Mouse (Mus musculus) embryonic facial prominence, embryonic 10.5 days (tissue): ENCODE measurements around the gene Tnpo3. TPM values are rescaled to one million over a fixed set of nuclear protein-coding genes. Genes with fewer than 3 reads are reported as not detected.
A peak's percentile ranks its signal among the peaks of the same experiment; 100 is the strongest.

ENCODE experiments used
- DNase-seq: peaks from one replicate; pipeline ENCODE4 v3.0.0-alpha.2; 2017; ENCODE audit warnings: low spot score
- H3K27ac ChIP-seq: fragments of 300-500 bp; sonication (generic); replicated peaks from 2 replicates; pipeline ENCODE4 v1.5.1; 2016; ENCODE audit warnings: mild to moderate bottlenecking
- H3K27me3 ChIP-seq: fragments of 300-500 bp; sonication (generic); replicated peaks from 2 replicates; pipeline ENCODE4 v1.6.1; 2016; ENCODE audit warnings: low read depth, mild to moderate bottlenecking; ENCODE audit not compliant: poor library complexity, severe bottlenecking
- H3K36me3 ChIP-seq: fragments of 300-500 bp; sonication (generic); replicated peaks from 2 replicates; pipeline ENCODE4 v1.6.1; 2016; ENCODE audit warnings: mild to moderate bottlenecking, moderate library complexity
- H3K4me1 ChIP-seq: fragments of 300-500 bp; sonication (generic); 2 replicates; pipeline ENCODE4 v1.6.1; 2016
- H3K4me3 ChIP-seq: fragments of 300-500 bp; sonication (generic); 2 replicates; pipeline ENCODE4 v1.5.1; 2016; ENCODE audit warnings: mild to moderate bottlenecking, moderate library complexity
- H3K9me3 ChIP-seq: fragments of 300-500 bp; sonication (generic); 2 replicates; pipeline ENCODE4 v1.6.1; 2016; ENCODE audit warnings: mild to moderate bottlenecking
- WGBS: fragments of 180-500 bp; shearing (Covaris S2); methylation state at CpG from one replicate; pipeline ENCODE4 v1.1.7; 2016; 5-methylcytosine and 5-hydroxymethylcytosine counted together
- polyA plus RNA-seq: library from polyadenylated mRNA; unstranded; fragments of >200 nt; fragmentation: Nextera tagmentation; extraction: Ambion mirVana; gene quantifications from 2 replicates; pipeline ENCODE4 v1.2.1, GENCODE M21; 2016

The Tnpo3 gene
- polyA plus RNA-seq, 1 experiment from 2014 or later, result 125 TPM

DNA sequence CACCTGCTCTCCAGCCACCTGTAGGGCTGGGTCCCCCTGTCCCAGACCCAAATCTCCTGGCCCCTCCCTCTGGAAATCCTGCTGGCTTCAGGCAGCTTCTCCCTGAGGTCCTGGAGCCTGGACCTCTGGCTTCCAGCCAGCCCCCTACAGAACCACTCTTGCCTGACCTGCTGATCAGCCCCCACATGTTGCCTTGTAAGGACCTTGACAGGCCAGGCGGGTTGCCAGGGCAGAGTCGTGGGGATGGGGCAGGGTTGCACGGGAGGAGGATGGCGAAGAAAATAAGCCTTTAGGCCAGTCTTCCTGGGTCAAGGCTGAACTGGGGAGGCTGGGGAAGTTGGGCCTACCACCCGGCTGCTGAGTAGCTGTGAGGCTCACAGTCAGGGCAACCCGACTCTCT is 74.4 kb downstream of the Tnpo3 start:
- H3K4me3 ChIP-seq, result no peak overlapping the region
- H3K9me3 ChIP-seq, result no peaks in the 10 kb centered on the region
- peaks cover 32% of the 10 kb centered on the region for H3K36me3 ChIP-seq
- 72% methylated on average over 6 of the region's 6 CpGs for WGBS
- H3K27ac ChIP-seq, result no peak overlapping the region
- no peak for DNase-seq
- H3K27me3 ChIP-seq, result peaks cover 13% of the 10 kb centered on the region
- no peaks in the 10 kb centered on the region for H3K4me1 ChIP-seq

DNA sequence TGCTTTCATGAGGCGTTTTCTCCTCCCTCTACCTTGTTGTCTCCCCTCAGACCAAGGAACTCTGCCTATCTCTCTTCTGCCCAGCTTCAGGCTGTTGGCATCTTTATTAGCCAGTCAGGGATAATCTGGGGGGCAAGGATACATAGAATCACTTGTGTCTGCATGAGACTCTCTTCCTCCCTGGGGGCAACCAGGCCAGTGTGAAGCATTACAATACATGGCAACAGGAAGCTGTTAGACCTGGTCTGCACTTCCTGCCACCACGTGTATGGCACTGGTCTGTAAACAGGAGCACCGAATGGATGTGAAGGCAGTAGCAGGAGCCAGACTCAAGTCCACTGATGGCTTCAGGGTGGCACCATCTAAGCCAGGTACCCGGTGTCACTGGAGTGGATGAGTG is 79.6 kb downstream of the Tnpo3 start:
- no peak overlapping the region for H3K27ac ChIP-seq
- no peaks in the 10 kb centered on the region for H3K36me3 ChIP-seq
- H3K4me3 ChIP-seq, result no peak overlapping the region
- peaks cover 37% of the 10 kb centered on the region for H3K4me1 ChIP-seq
- H3K27me3 ChIP-seq, result peaks cover 66% of the 10 kb centered on the region
- no peaks in the 10 kb centered on the region for H3K9me3 ChIP-seq
- 56% methylated on average over 4 of the region's 4 CpGs for WGBS
- DNase-seq, result no peak

DNA sequence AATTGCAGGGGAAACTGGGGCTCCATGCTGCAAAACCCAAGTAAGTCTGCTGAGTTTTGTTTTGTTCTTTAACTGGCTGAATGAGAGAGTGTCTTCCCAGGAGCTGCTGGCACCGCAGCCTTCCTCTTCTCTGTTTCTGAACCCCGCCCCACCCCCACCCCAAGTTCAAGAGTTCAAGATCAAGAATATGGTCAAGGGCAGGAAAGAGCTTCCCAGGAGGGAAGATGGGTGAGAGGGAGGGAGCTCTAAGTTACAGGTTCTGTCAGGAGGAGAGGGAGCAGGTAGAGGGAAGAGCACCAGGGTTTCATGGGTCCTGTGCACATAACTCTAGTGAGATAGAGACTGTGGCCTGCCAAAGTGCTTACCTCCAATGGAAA is 80.3 kb downstream of the Tnpo3 start:
- Histone ChIP-seq H3K9me3 (no peaks in the 10 kb centered on the region), H3K27me3 (peaks cover 71% of the 10 kb centered on the region), H3K27ac (no peak overlapping the region), H3K4me1 (peaks cover 37% of the 10 kb centered on the region), H3K36me3 (no peaks in the 10 kb centered on the region), H3K4me3 (no peak overlapping the region; the same call in 1 of the 2 replicates)
- WGBS, result 49% methylated on average over 2 of the region's 2 CpGs
- no peak for DNase-seq

DNA sequence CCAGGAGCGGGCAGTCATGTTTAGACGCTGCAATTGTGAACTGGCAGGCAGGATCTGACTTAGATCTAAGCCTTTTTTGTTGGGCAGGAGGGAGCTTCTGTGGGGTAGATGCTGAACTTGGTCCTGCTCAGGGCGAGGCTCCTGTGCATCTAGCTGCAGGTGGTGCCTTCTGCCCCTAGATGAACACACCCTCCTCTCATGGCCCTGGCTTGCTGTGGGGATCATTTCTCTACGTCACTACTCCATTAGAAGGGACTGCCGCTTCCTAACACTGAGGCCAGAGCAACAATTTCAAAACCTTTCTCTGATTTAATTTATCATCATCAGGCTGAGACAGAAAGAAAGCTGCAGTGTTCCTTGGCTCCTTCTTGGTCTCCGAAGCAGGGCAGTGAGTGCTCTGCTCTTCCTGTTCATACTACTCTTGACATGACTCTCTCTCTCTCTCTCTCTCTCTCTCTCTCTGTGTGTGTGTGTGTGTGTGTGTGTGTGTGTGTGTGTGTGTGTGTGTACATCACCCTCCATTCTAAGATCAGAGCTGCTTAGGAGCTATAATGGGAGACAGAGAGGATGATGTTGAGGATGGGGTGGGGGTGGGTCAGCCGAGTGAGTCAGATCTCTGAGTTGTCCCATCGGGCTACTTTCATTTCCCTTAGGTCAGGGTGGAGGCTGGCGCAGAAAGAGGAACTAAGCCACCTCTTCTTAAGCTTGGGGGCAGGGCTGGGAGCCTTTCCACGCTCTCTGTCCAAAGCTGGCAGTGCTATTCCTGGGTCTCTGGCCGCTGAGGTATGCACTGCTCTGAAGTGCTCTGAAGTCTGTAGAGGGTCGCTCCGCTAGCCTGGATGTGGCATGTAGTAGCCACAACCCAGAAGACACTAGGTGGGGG is 80.9 kb downstream of the Tnpo3 start:
- DNase-seq, result no peak
- 29% methylated on average over 13 of the region's 13 CpGs for WGBS
- Histone ChIP-seq H3K4me1 (peaks cover 37% of the 10 kb centered on the region), H3K9me3 (no peaks in the 10 kb centered on the region), H3K27ac (no peak overlapping the region), H3K27me3 (peaks cover 78% of the 10 kb centered on the region), H3K4me3 (peak overlapping the region; percentile 70), H3K36me3 (no peaks in the 10 kb centered on the region)

DNA sequence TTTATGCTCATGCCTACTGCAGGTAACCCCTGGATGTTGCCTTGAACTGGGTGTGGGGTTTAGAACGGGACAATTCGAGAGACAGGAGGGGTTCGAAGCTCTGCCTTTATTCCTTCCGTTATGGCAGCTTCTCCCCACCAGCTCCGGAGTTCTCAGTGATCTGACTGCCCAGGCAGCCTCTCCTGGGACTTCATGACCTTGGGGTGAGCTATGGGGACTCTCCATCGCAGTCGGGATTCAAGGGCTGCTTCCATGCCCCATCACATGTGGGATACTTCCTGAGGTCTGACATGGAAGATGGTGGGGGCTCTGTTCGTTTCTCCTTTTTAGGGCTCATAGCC is 81.6 kb downstream of the Tnpo3 start:
- WGBS, result 13% methylated on average over 8 of the region's 8 CpGs
- Histone ChIP-seq H3K27me3 (peaks cover 83% of the 10 kb centered on the region), H3K4me3 (peak overlapping the region; percentile 70)

DNA sequence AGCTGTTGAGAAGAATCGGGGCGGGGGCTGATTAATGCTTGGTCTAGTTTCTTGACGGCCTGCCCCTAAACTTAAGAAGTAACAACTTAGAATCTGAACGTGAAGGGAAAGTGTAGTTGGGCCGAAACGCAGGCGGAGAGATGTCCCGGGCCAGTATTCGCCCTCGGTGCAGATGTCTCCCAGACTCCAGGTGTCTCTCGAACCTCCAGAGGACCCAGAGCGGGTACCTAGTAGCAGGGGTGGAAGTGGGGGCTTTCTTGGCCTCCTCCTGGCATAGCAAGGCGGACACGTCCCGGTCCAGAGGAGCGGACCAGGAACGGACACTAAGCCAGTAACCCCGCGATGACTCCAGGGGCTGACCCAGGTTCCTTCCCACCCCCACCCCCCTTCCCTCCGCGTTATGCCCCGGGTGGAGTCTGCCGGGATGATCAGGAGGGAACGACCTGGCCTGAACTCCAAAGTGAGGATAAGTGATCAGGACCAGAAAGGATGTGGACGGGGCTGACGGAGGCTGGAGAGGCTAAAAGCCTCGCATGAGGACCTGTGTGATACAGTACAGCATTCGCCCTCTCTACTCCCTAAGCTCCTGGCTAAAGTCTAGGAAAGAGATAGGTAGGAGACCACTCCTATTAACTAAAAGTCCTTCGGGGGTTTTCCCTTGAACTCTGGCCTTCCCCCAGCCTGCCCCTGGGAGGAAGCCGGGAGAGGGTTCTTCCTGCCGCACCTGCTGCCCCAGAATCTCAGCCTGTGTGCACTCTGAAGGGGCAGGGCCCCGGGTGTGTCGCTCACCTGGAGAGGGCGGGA is 82.1 kb downstream of the Tnpo3 start:
- WGBS, result 5% methylated on average over 34 of the region's 34 CpGs
- Histone ChIP-seq H3K9me3 (no peaks in the 10 kb centered on the region), H3K36me3 (no peaks in the 10 kb centered on the region), H3K4me1 (peaks cover 37% of the 10 kb centered on the region), H3K4me3 (peak overlapping the region; percentile 70), H3K27ac (no peak overlapping the region), H3K27me3 (peaks cover 86% of the 10 kb centered on the region)
- peak; percentile 40 for DNase-seq

More for the DNA sequence above, 81.6 kb downstream of the Tnpo3 start:
- Histone ChIP-seq H3K36me3 (no peaks in the 10 kb centered on the region), H3K9me3 (no peaks in the 10 kb centered on the region), H3K27ac (no peak overlapping the region), H3K4me1 (peaks cover 37% of the 10 kb centered on the region)
- no peak for DNase-seq

DNA sequence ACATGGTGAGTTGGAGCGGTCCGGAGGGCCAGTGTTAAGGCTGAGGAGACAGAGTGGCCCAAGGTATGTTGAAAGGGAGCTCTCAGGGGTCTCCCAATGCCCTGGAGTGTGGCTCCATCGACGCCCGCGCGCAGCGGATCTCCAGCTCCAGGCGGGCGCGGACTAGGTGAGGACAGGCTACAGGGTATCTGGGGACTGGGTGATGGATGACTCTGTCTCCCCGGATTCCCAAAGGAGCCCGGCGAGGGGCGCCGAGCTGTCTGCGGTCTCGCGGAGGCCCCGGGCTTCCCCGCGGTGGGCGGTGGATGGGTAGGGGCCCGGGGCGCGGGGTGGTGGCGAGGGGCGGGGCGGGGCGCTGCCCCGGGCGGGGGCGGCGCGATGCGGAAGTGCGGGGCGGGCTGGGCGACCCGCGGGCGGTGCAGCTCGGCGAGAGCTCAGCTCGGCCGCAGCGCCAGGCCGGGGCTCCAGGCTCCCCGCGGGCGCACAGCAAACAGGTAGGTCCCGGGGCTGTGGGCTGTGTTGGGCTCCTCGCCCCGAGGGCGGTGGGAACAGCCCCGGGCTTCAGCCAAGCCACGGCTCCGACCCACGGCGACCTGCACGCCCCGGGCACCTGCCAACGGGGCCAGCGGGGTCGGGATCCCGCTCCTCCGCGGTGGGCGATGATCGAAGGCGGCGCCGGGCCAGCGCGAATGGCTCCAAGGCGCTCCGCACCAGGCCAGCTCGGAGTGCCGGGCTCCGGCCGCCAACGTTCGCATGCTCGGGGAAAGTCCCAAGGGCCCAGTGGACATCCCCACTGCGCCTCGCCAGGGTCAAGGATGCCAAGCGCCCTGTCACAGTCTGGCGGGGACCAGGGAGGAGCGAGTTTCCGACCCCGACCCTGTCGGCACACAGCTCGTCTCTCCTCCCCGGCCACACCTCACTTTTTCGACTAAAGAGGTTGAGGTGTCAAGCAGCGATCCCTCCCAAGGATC is 83.1 kb downstream of the Tnpo3 start, which contains the start of gene Irf5:
Irf5 (plus strand) TSS at position 345 of the 971 bp plus-strand sequence.
- peak within 1 kb of the TSS; percentile 61 for H3K27ac ChIP-seq
- H3K27me3 ChIP-seq, result peaks cover 91% of the 10 kb centered on the region
- WGBS, result under 1% methylated on average over 96 of the region's 96 CpGs
- H3K9me3 ChIP-seq, result no peaks in the 10 kb centered on the region
- peaks cover 37% of the 10 kb centered on the region for H3K4me1 ChIP-seq
- H3K4me3 ChIP-seq, result peak within 1 kb of the TSS; percentile 70
- H3K36me3 ChIP-seq, result no peaks in the 10 kb centered on the region
- peak; percentile 69 for DNase-seq

DNA sequence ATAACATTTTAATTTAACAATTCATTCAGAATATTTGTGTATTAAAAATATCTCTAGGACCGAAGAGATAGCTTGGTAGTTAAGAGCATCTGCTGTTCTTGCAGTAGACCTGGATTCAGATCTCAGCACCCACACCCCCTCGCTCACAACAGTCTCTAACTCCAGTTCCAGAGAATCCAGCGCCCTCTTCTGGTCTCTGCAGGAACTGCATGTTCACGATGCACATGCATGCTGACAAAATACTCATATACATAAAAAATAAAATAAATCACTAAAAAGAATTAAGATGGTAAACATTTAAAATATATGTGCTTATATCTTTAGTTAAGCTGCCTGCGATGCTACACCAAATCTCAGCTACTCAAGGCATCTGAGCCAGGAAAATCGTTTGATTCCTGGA is 84.4 kb downstream of the Tnpo3 start:
- WGBS, result 65% methylated on average over 6 of the region's 6 CpGs
- Histone ChIP-seq H3K27ac (no peak overlapping the region), H3K27me3 (peaks cover 81% of the 10 kb centered on the region), H3K4me3 (no peak overlapping the region), H3K36me3 (no peaks in the 10 kb centered on the region), H3K4me1 (peaks cover 37% of the 10 kb centered on the region), H3K9me3 (no peaks in the 10 kb centered on the region)
- no peak for DNase-seq

DNA sequence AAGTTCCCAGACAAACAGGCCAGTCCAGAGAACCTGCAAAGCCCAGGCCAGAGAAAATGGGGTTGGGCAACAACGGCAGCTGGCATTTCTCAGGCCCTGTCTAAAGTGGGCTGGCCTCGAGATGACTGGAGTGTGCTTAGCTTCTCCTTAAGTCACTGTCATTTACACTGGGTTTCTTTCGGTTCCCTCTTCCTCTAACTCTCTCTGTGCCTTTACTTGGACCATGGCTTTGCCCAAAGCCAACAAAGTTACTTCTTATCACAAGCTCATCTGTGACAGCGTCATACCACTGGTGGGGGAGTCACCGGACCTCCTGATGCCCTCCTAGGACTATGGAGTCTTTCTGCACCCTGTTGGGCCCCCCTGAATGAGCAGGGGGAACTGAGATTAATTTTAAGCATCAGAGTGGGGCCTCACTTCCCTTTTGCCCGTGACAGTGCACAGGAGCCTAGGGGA is 85.6 kb downstream of the Tnpo3 start:
- no peak overlapping the region for H3K27ac ChIP-seq

DNA sequence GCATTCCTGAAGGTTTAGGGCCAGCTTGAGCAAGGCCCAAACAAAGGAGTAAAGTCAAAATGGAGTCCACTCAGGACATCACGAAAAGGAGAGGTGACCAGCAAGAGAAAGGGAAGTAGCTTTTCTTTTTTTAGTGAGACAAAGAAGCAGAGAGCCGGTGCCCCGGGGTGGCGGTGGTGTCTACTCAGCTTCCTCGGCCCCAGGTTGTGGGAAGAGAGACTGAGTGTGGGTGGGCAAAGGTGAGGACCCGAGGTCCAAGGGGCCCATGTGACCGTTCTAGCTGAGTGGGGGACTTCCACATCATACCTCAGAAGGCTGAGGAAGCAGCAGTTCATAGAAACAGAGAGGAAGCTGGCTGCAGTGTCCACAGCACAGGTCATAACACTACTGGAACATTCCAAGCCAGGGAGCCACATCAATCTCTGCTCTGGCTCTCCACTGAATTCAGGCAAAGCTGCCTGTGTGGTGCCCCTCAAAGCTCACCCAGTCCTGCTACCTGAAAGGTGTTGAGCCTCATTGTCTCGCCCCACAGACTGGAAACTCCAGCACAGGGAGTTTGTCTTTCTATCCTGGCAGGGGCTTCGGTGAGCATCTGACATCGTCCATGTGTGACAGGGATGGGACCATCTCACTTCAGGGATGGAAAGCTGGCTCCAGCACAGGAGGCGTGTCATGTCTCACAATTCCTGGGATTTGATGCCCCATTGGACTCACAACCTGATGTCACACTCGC is 86.2 kb downstream of the Tnpo3 start:
- H3K36me3 ChIP-seq, result no peaks in the 10 kb centered on the region
- no peak overlapping the region; the same call in 1 of the 2 replicates for H3K27ac ChIP-seq
- no peak for DNase-seq
- 77% methylated on average over 12 of the region's 12 CpGs for WGBS
- H3K27me3 ChIP-seq, result peaks cover 69% of the 10 kb centered on the region
- peaks cover 25% of the 10 kb centered on the region for H3K4me1 ChIP-seq
- H3K9me3 ChIP-seq, result no peaks in the 10 kb centered on the region
- H3K4me3 ChIP-seq, result no peak overlapping the region

More for the DNA sequence above, 85.6 kb downstream of the Tnpo3 start:
- 71% methylated on average over 6 of the region's 6 CpGs for WGBS
- DNase-seq, result no peak
- H3K36me3 ChIP-seq, result no peaks in the 10 kb centered on the region
- no peaks in the 10 kb centered on the region for H3K9me3 ChIP-seq
- no peak overlapping the region for H3K4me3 ChIP-seq
- peaks cover 72% of the 10 kb centered on the region for H3K27me3 ChIP-seq
- peaks cover 31% of the 10 kb centered on the region for H3K4me1 ChIP-seq

DNA sequence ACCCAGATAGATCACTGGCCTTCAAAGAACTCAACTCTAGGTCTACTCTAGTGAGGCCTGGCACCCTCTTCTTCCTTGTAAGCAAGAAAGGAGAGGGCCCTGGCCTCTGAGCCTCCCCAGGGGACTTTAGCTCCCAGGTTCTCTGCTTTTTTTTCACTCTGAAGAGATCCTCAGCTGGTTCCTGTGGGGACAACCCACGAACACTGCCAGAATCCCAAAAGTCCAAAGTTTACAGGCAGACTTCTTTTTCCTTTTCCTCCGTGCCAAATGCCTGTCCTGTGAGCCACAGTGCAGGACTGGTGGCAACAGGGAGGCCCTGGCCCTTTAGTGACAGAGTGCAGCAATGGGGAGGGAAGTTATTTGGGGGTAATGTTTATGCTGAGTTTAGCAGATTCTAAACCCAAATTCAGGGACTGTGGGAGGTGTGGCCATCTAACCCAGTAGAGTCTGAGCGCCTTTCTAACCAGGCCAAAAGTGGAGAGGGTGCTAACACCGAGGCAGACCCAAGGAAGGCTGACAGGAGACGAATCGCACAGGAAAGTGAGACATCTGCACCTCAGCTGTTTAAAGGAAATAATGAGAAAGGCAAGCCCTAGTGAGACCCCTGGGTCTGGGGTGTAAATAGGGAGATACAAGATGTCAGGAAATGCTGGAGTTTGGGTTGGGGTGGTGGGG is 86.9 kb downstream of the Tnpo3 start:
- no peak for DNase-seq
- H3K9me3 ChIP-seq, result no peaks in the 10 kb centered on the region
- no peak overlapping the region for H3K4me3 ChIP-seq
- H3K27me3 ChIP-seq, result peaks cover 69% of the 10 kb centered on the region
- peaks cover 18% of the 10 kb centered on the region for H3K4me1 ChIP-seq
- no peak overlapping the region for H3K27ac ChIP-seq
- 79% methylated on average over 6 of the region's 6 CpGs for WGBS
- no peaks in the 10 kb centered on the region for H3K36me3 ChIP-seq
